Mouse (Mus musculus): ENCODE data around the gene Zdhhc14. TPM values are rescaled to one million over a fixed set of nuclear protein-coding genes. Genes with fewer than 3 reads are reported as not detected.
A peak's percentile ranks its signal among the peaks of the same experiment; 100 is the strongest.

The Zdhhc14 gene
- polyA plus RNA-seq, 1 experiment from 2014 or later = 0.99 TPM

DNA sequence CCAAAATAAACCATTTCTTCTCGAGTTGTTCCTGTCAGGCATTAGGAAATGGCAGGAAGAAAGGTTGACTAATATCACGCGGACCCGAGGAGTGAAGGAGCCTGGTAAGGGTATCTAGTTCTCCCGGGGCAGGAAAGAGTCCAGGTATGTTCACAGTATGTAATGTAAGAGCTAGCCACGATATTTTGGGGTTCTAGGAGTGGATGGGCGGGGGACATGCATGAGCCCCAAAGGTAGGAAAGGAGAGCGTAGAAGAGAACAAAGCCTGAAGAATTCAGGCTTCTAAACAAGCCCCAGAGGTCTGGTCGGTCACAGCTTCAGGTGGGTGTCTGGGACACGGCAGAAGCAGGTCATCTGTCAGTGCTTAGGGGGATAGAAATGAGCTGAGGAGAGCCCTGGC, 27.1 kb downstream of the Zdhhc14 start:
- no peaks in the 10 kb centered on the region for H3K36me3 ChIP-seq (ENCODE audit: control insufficient read depth, insufficient read depth, low read length)
- H3K4me1 ChIP-seq (ENCODE audit: control insufficient read depth, insufficient read depth, low read length) = no peaks in the 10 kb centered on the region
- no peak overlapping the region for H3K9ac ChIP-seq (ENCODE audit: low read length)
- no peak for ATAC-seq (ENCODE audit: insufficient read depth, low FRiP score)
- H3K4me2 ChIP-seq (ENCODE audit: low read depth, low read length) = no peak overlapping the region
- H3K9me3 ChIP-seq (replicated peaks; ENCODE audit: control insufficient read depth, low read length) = no peaks in the 10 kb centered on the region
- 91% methylated on average over 10 of the region's 10 CpGs for WGBS
- no peak overlapping the region for H3K4me3 ChIP-seq (replicated peaks; ENCODE audit: low read length)
- H3K27ac ChIP-seq (ENCODE audit: low read length) = no peak overlapping the region
- no peaks in the 10 kb centered on the region for H3K27me3 ChIP-seq (ENCODE audit: control insufficient read depth, insufficient read depth, low read length)

DNA sequence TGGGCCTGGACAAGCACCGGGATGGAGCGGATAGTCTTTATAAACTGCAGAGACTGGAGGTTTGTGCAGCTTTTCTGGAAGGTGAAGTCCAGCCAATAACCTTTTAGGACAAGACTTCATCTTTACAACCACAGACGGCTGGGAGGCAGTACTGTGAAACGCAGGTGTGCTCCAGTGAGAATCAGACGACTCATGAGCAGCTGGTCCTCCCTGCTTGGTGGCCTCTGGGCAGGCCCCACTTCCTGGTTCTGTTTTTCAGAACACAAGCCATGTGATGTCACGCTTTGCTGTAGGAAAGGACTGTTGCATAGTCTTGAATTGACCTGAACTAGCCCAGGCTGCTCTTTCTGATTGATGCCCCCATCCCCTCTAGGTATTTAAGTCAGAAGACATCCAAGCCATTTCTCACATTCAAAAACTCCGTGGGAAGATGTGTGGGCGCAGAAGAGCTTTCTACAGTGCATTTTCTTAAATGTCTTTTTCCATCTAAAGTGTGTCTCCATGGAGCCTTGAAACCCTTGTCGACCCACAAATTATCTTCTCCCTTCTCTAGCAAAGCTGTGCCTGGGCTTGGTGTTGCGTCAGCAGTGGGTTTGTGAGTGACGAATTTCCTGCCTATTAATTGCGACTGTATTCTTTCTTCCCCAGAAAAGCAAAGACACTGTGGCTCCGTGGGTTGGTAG, 27.7 kb downstream of the Zdhhc14 start:
- no peak overlapping the region for H3K4me2 ChIP-seq (ENCODE audit: low read depth, low read length)
- H3K4me3 ChIP-seq (replicated peaks; ENCODE audit: low read length) = no peak overlapping the region
- no peak overlapping the region for H3K9ac ChIP-seq (ENCODE audit: low read length)
- no peak for ATAC-seq (ENCODE audit: insufficient read depth, low FRiP score)
- no peaks in the 10 kb centered on the region for H3K4me1 ChIP-seq (ENCODE audit: control insufficient read depth, insufficient read depth, low read length)
- no peaks in the 10 kb centered on the region for H3K9me3 ChIP-seq (replicated peaks; ENCODE audit: control insufficient read depth, low read length)
- no peaks in the 10 kb centered on the region for H3K27me3 ChIP-seq (ENCODE audit: control insufficient read depth, insufficient read depth, low read length)
- H3K27ac ChIP-seq (ENCODE audit: low read length) = no peak overlapping the region
- WGBS = 80% methylated on average over 13 of the region's 13 CpGs
- H3K36me3 ChIP-seq (ENCODE audit: control insufficient read depth, insufficient read depth, low read length) = no peaks in the 10 kb centered on the region

DNA sequence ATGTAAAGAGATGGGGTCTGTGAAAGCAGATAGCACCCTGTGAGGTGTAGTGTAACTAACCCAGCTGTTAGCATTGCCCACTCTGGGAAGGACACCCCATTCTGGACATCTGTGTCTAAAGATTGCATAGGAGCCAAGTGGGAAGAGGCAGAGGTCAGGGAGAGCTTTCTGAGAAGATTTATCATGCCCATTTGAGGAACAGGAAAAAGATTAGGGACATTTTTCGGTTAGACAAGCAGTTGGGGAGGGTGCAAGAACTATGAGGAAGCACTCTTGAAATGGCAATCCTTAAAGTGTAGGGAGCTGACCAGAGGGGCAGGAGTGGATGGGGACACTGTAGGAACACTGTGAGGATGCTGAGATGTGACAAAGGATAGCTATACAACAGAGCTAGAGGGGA, 29.2 kb downstream of the Zdhhc14 start:
- H3K27me3 ChIP-seq (ENCODE audit: control insufficient read depth, insufficient read depth, low read length) = no peaks in the 10 kb centered on the region
- H3K4me2 ChIP-seq (ENCODE audit: low read depth, low read length) = no peak overlapping the region
- whole genome bisulfite sequencing = 58% methylated on average over 1 of the region's 1 CpGs
- ATAC-seq (ENCODE audit: insufficient read depth, low FRiP score) = no peak
- no peaks in the 10 kb centered on the region for H3K36me3 ChIP-seq (ENCODE audit: control insufficient read depth, insufficient read depth, low read length)
- H3K9ac ChIP-seq (ENCODE audit: low read length) = no peak overlapping the region
- no peak overlapping the region for H3K4me3 ChIP-seq (replicated peaks; ENCODE audit: low read length)
- H3K27ac ChIP-seq (ENCODE audit: low read length) = no peak overlapping the region
- H3K9me3 ChIP-seq (replicated peaks; ENCODE audit: control insufficient read depth, low read length) = no peaks in the 10 kb centered on the region
- H3K4me1 ChIP-seq (ENCODE audit: control insufficient read depth, insufficient read depth, low read length) = no peaks in the 10 kb centered on the region

DNA sequence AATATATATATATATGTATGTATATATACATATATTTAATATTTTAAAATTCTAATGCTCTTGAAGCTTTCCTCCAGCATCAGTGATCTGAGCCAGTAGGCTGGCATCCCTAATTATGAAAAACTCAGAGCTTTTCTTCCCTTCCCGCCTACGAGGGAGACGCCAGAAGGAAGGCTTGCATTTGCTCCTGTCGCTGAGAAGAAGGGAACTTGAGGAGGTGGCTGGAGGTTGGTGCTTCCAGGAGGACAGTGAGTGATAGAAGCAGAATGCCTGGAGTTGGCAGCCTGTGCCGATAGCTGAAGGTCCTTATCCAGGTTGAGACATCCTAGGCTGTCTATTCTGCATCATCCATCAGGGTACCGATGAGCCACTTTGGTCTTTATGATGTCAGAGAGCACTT, 37.2 kb downstream of the Zdhhc14 start:
- Histone ChIP-seq H3K4me1 (ENCODE audit: control insufficient read depth, insufficient read depth, low read length) (no peaks in the 10 kb centered on the region), H3K4me3 (replicated peaks; ENCODE audit: low read length) (no peak overlapping the region), H3K27ac (ENCODE audit: low read length) (no peak overlapping the region), H3K9ac (ENCODE audit: low read length) (no peak overlapping the region), H3K36me3 (ENCODE audit: control insufficient read depth, insufficient read depth, low read length) (no peaks in the 10 kb centered on the region), H3K9me3 (replicated peaks; ENCODE audit: control insufficient read depth, low read length) (no peaks in the 10 kb centered on the region), H3K4me2 (ENCODE audit: low read depth, low read length) (no peak overlapping the region), H3K27me3 (ENCODE audit: control insufficient read depth, insufficient read depth, low read length) (no peaks in the 10 kb centered on the region)
- ATAC-seq (ENCODE audit: insufficient read depth, low FRiP score) = no peak
- WGBS = 83% methylated on average over 6 of the region's 6 CpGs

DNA sequence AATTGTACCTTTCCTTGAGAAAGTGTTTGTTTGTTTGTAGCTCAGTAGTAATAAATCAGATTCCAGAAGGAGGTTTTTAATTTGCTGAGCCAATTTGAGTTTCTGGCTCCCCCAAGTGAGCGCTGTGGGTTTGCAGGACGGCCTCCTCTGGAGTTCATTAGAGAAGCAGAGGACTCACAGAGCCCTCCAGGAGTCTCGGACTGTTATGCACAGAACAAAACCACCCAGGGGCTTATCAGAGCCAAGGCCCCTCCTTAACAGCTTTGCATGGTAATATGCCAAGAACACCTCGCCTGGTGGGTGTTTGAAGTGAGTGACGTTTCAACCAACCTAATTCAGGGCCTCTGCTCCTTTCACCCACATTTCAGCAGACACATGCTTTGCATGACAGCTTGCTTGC, 40.5 kb downstream of the Zdhhc14 start:
- Histone ChIP-seq H3K4me1 (ENCODE audit: control insufficient read depth, insufficient read depth, low read length) (peaks cover 4% of the 10 kb centered on the region; the same call in 1 of the 2 replicates), H3K27me3 (ENCODE audit: control insufficient read depth, insufficient read depth, low read length) (no peaks in the 10 kb centered on the region), H3K9ac (ENCODE audit: low read length) (no peak overlapping the region), H3K36me3 (ENCODE audit: control insufficient read depth, insufficient read depth, low read length) (no peaks in the 10 kb centered on the region), H3K4me3 (replicated peaks; ENCODE audit: low read length) (no peak overlapping the region), H3K27ac (ENCODE audit: low read length) (no peak overlapping the region), H3K4me2 (ENCODE audit: low read depth, low read length) (no peak overlapping the region), H3K9me3 (replicated peaks; ENCODE audit: control insufficient read depth, low read length) (no peaks in the 10 kb centered on the region)
- 55% methylated on average over 5 of the region's 5 CpGs for WGBS
- ATAC-seq (ENCODE audit: insufficient read depth, low FRiP score) = no peak

DNA sequence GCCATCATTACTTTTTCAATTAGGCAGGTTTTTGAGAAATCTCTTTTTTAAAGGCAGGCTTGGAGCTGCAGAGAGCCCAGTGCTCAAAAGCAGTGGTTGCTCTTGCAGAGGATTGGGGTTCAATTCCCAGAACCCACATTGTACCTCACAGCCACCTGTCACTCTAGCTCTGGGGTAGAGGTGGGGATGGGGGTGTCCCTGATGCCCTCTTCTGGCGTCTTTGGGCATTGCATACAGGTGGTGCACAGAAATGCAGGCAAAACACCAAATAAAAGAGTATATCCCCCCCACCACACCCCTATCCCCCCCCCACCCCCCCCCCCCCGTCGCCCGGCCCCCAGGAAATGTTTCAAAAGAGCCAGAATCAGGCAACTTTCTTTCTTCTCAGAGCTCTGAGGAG, 43.0 kb downstream of the Zdhhc14 start:
- 24% methylated on average over 1 of the region's 4 CpGs for WGBS

DNA sequence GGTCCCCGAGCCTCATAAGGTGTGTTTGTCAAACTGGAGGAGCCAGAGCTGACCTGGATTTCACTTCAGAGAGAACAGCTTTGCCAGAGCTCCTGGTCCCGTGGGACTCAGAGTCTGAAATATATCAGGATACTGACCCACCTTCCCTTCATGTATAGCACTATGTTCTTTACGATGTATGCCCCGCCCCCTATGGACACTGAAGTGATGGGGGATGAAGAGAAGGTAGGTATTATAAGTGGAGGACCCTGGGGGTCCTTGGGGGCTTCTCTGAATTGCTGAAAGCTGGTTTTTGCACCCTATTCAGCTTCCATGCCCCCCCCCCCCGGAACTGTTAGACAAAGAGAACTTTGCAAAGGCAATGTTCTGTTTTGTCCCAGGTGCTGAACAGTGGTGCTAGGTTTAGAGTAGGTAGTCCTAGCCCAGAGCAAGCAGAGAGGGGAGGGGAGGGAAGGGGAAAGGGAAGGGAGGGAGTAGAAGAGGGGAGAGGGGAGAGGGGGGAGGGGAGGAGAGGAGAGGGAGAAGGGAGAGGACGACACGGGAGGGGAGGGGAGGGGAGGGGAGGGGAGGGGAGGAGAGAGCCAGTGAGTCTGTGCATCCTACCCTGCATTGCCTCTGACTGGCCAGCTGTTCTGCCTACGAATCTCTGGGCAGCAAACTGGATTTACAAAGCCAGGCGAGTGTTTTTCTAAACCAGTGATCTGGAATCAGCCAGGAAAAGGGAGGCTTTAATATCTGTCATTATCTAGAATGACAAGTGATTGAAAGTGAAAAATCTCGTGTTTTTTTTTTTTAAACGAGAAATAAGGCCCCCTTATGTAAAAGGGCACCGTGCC, 44.1 kb downstream of the Zdhhc14 start:
- Histone ChIP-seq H3K27ac (ENCODE audit: low read length) (no peak overlapping the region), H3K4me3 (replicated peaks; ENCODE audit: low read length) (no peak overlapping the region), H3K27me3 (ENCODE audit: control insufficient read depth, insufficient read depth, low read length) (no peaks in the 10 kb centered on the region), H3K4me2 (ENCODE audit: low read depth, low read length) (no peak overlapping the region), H3K9ac (ENCODE audit: low read length) (no peak overlapping the region), H3K9me3 (replicated peaks; ENCODE audit: control insufficient read depth, low read length) (no peaks in the 10 kb centered on the region), H3K36me3 (ENCODE audit: control insufficient read depth, insufficient read depth, low read length) (no peaks in the 10 kb centered on the region), H3K4me1 (ENCODE audit: control insufficient read depth, insufficient read depth, low read length) (peaks cover 4% of the 10 kb centered on the region; the same call in 1 of the 2 replicates)
- 67% methylated on average over 10 of the region's 12 CpGs for WGBS
- no peak for ATAC-seq (ENCODE audit: insufficient read depth, low FRiP score)

More for the DNA sequence above, 43.0 kb downstream of the Zdhhc14 start:
- no peak overlapping the region for H3K9ac ChIP-seq (ENCODE audit: low read length)
- H3K36me3 ChIP-seq (ENCODE audit: control insufficient read depth, insufficient read depth, low read length) = no peaks in the 10 kb centered on the region
- no peaks in the 10 kb centered on the region for H3K9me3 ChIP-seq (replicated peaks; ENCODE audit: control insufficient read depth, low read length)
- no peak overlapping the region for H3K4me2 ChIP-seq (ENCODE audit: low read depth, low read length)
- H3K4me1 ChIP-seq (ENCODE audit: control insufficient read depth, insufficient read depth, low read length) = peaks cover 4% of the 10 kb centered on the region; the same call in 1 of the 2 replicates
- H3K27me3 ChIP-seq (ENCODE audit: control insufficient read depth, insufficient read depth, low read length) = no peaks in the 10 kb centered on the region
- no peak overlapping the region for H3K27ac ChIP-seq (ENCODE audit: low read length)
- H3K4me3 ChIP-seq (replicated peaks; ENCODE audit: low read length) = no peak overlapping the region
- ATAC-seq (ENCODE audit: insufficient read depth, low FRiP score) = no peak

DNA sequence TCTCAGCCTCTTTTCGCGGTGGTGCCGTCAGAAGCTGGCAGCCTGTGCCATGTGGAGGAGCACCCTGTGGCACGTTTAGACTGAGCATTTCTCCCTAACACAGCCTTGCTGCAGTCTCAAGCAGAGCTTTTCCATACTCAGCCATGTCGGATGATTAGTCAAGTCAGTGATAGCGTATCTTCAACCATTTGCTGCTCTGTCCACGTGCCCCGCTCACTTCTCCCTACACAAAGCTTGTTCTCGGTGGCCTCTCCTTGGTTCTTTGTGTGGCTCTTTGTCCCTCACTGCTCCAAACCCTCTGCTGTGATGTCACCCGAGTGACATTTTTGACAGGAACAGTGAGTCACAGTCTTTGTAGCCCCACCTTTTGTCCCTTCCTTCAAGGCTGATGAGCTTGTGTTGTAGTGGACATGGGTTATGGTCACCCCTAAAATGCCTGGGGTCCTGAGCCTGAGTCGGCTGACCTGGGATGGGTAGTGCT, 44.8 kb downstream of the Zdhhc14 start:
- 62% methylated on average over 11 of the region's 11 CpGs for WGBS
- ATAC-seq (ENCODE audit: insufficient read depth, low FRiP score) = peak; percentile 13; the same call in 1 of the 2 replicates
- H3K9ac ChIP-seq (ENCODE audit: low read length) = no peak overlapping the region

DNA sequence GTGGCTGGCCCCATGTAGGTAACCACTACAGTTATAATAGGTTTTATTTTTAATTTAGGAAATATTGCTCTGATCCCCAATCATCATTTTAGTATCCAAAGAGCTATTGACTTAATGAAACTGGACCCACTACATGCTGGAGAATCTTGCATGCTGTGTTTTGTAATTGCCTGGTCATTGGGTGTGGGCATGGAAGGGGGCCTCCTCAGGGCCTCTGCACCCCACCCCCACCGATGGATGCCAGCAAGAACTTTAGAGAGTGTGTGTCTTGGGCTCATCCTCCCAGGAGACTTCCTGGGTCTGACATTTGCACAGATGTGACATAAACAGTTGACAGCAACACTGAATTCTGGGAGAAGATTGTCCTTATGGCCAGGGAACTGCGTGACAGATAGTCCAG, 49.8 kb downstream of the Zdhhc14 start:
- Histone ChIP-seq H3K9me3 (replicated peaks; ENCODE audit: control insufficient read depth, low read length) (no peaks in the 10 kb centered on the region), H3K4me2 (ENCODE audit: low read depth, low read length) (no peak overlapping the region), H3K27ac (ENCODE audit: low read length) (no peak overlapping the region), H3K36me3 (ENCODE audit: control insufficient read depth, insufficient read depth, low read length) (no peaks in the 10 kb centered on the region), H3K4me1 (ENCODE audit: control insufficient read depth, insufficient read depth, low read length) (peaks cover 4% of the 10 kb centered on the region; the same call in 1 of the 2 replicates), H3K9ac (ENCODE audit: low read length) (no peak overlapping the region), H3K4me3 (replicated peaks; ENCODE audit: low read length) (no peak overlapping the region), H3K27me3 (ENCODE audit: control insufficient read depth, insufficient read depth, low read length) (no peaks in the 10 kb centered on the region)
- WGBS = 71% methylated on average over 2 of the region's 2 CpGs
- no peak for ATAC-seq (ENCODE audit: insufficient read depth, low FRiP score)

More for the DNA sequence above, 44.8 kb downstream of the Zdhhc14 start:
- H3K4me3 ChIP-seq (replicated peaks; ENCODE audit: low read length) = no peak overlapping the region
- no peak overlapping the region for H3K4me2 ChIP-seq (ENCODE audit: low read depth, low read length)
- no peaks in the 10 kb centered on the region for H3K36me3 ChIP-seq (ENCODE audit: control insufficient read depth, insufficient read depth, low read length)
- H3K4me1 ChIP-seq (ENCODE audit: control insufficient read depth, insufficient read depth, low read length) = peaks cover 4% of the 10 kb centered on the region; the same call in 1 of the 2 replicates
- H3K27ac ChIP-seq (ENCODE audit: low read length) = no peak overlapping the region
- H3K9me3 ChIP-seq (replicated peaks; ENCODE audit: control insufficient read depth, low read length) = no peaks in the 10 kb centered on the region
- H3K27me3 ChIP-seq (ENCODE audit: control insufficient read depth, insufficient read depth, low read length) = no peaks in the 10 kb centered on the region

Data from stomach, embryonic 16.5 days (tissue).